Mouse (Mus musculus) embryonic facial prominence, embryonic 15.5 days (tissue): Measurements from ENCODE around the gene Rmi2. TPM values are rescaled to one million over a fixed set of nuclear protein-coding genes. Genes with fewer than 3 reads are reported as not detected.
"Not testable (repeated sequence)": the region's sequence is repeated elsewhere in the genome, so short reads cannot be mapped to it uniquely, and the experiment has no call there.

Source experiments
- ATAC-seq: fragments of 200-750 bp; cut with Nextera tagmentation; 2 replicates; pipeline ENCODE4 v1.8.0; 2017; ENCODE audit warnings: low read depth, moderate TSS enrichment; ENCODE audit not compliant: insufficient number of reproducible peaks, low FRiP score, low TSS enrichment
- H3K27ac ChIP-seq: fragments of 300-500 bp; sonication (generic); replicated peaks from 2 replicates; pipeline ENCODE4 v1.5.1; 2015; ENCODE audit warnings: mild to moderate bottlenecking, inconsistent platforms
- H3K27me3 ChIP-seq: fragments of 300-500 bp; sonication (generic); 2 replicates; pipeline ENCODE4 v1.6.1; 2015; ENCODE audit warnings: inconsistent platforms
- H3K36me3 ChIP-seq: fragments of 300-500 bp; sonication (generic); 2 replicates; pipeline ENCODE4 v1.6.1; 2015; ENCODE audit warnings: mild to moderate bottlenecking, inconsistent platforms
- H3K4me1 ChIP-seq: fragments of 300-500 bp; sonication (generic); 2 replicates; pipeline ENCODE4 v1.6.1; 2015; ENCODE audit warnings: inconsistent platforms
- H3K4me2 ChIP-seq: fragments of 300-500 bp; sonication (generic); replicated peaks from 2 replicates; pipeline ENCODE4 v1.6.1; 2015; ENCODE audit warnings: mild to moderate bottlenecking, inconsistent platforms
- H3K4me3 ChIP-seq: fragments of 300-500 bp; sonication (generic); replicated peaks from 2 replicates; pipeline ENCODE4 v1.5.1; 2015; ENCODE audit warnings: mild to moderate bottlenecking, inconsistent platforms
- H3K9ac ChIP-seq: fragments of 300-500 bp; sonication (generic); 2 replicates; pipeline ENCODE4 v1.6.1; 2015; ENCODE audit warnings: inconsistent platforms
- H3K9me3 ChIP-seq: fragments of 300-500 bp; sonication (generic); replicated peaks from 2 replicates; pipeline ENCODE4 v1.6.1; 2016; ENCODE audit warnings: inconsistent platforms
- WGBS: fragments of 180-500 bp; shearing (Covaris S2); methylation state at CpG from one replicate; pipeline ENCODE4 v1.1.7; 2015; 5-methylcytosine and 5-hydroxymethylcytosine counted together
- polyA plus RNA-seq: library from polyadenylated mRNA; unstranded; fragments of >200 nt; fragmentation: Nextera tagmentation; extraction: Ambion mirVana; gene quantifications from 2 replicates; pipeline ENCODE4 v1.2.1, GENCODE M21; 2015

The Rmi2 gene
- polyA plus RNA-seq = 3.0 and 3.3 TPM in 2 replicates

- WGBS = under 1% methylated on average over 39 of the region's 69 CpGs
- peak within 1 kb of the TSS; percentile 76 for H3K4me3 ChIP-seq
- H3K27me3 ChIP-seq = no peaks in the 10 kb centered on the region
- H3K4me1 ChIP-seq = peaks cover 38% of the 10 kb centered on the region
- H3K4me2 ChIP-seq = peak within 1 kb of the TSS; percentile 95
- peak within 1 kb of the TSS; percentile 88 for H3K27ac ChIP-seq
- H3K9ac ChIP-seq = peak within 1 kb of the TSS; percentile 44
- H3K36me3 ChIP-seq = no peaks in the 10 kb centered on the region
- no peaks in the 10 kb centered on the region for H3K9me3 ChIP-seq
- peak; percentile 92 for ATAC-seq
Observed at GRCm38 (mm10) chr16:10834911-10835587, at the start of gene Rmi2. Gene Rmi2 (plus strand): TSS chr16:10835059.

DNA sequence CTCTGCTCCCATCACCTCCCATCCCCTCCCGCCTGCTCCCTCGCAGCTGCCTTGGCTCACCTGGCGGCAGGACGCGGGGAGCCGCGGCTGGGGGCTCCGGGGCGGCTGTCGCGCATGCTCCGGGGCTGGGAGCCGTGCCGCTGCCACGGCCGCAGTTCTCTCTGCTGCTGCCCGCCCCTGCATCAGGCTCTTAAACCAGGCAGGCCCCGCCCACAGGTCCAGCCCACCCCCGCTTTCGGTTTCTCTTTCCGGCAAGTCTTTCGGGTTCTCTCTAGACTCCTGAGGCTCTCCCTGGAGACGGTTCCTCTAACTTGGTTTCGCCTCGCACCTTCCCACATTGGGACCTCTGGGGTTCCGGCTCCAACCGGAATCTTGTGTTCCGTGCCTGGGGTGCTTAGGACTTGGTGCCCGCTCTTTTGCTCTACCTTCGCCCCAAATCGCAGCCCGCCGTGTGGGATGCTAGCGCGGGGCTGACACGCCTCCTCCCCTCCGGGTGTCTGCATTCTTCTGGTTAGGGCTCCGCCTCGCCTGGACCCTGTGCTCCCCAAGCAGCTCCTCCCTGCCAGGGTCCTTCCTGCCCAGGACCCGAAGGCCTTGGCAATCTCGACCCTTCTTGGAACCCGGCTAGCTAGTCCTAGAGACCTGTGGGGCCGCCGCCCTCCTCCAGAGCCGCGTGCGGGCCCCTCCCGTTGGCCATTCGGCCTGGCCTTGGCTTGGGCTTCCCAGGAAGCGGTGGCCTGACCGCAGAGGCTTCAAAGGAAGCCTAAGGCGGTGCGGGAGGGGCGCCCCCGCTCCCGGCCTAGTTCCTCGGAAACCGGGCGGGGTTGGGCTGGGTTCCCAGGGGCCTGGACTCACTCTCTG, 49.3 kb upstream of the Rmi2 start, which contains the start of gene Socs1:
TSS of gene Socs1 (minus strand) at position 166 of the 861 bp plus-strand sequence.
- Histone ChIP-seq H3K27me3 (no peaks in the 10 kb centered on the region), H3K4me3 (peak within 1 kb of the TSS; percentile 75), H3K9me3 (no peaks in the 10 kb centered on the region), H3K4me2 (peak within 1 kb of the TSS; percentile 84), H3K4me1 (peaks cover 56% of the 10 kb centered on the region), H3K36me3 (no peaks in the 10 kb centered on the region), H3K9ac (peak within 1 kb of the TSS; percentile 74), H3K27ac (peak within 1 kb of the TSS; percentile 100)
- ATAC-seq = peak; percentile 91
- whole genome bisulfite sequencing = under 1% methylated on average over 58 of the region's 59 CpGs

GRCm38 (mm10) chr16:10786288-10786687, 48.6 kb upstream of the Rmi2 start:
- Histone ChIP-seq H3K9me3 (no peaks in the 10 kb centered on the region), H3K4me1 (peaks cover 49% of the 10 kb centered on the region), H3K4me2 (peak overlapping the region; percentile 84), H3K4me3 (peak overlapping the region; percentile 75), H3K9ac (peak overlapping the region; percentile 54), H3K36me3 (no peaks in the 10 kb centered on the region), H3K27ac (peak overlapping the region; percentile 100), H3K27me3 (no peaks in the 10 kb centered on the region)
- 1% methylated on average over 9 of the region's 9 CpGs for WGBS
- ATAC-seq = peak; percentile 20; the same call in 1 of the 2 replicates

DNA sequence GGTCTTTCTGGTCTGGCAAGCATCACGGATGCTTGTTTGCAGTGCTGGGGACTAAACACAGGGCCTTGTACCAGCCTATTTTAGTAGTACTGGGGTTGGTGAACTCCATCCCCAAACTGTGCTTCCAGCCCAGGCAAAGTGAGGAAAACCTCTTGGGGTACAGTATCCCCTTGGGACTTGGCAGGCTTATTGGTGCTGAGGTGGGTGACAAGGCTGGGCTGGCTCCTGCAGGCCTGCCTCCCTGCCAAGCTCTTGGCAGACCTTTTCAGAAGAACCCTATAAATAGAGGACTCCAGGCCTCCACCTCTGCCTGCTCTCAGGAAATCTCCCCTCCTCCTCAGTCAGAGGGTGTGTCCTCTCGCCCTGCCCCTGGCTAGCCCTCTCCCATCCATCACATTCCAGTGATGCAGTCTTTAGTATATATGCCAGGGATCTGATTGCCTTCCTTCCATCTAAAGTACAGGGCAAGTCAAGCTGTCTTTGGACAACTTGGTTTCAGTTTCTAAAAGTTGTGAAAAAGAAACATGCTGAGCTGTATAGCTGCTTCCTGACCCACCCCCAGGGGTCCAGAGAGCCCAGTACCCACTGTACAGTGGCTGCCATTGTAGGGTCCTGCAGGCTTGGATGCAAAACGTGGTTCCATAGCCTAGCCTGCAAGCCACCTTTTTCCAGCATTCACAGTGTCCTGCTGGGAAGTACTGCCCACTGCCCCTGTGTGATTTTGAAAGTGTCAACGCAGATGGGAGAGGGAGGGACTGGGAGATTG, 47.9 kb upstream of the Rmi2 start:
- H3K4me1 ChIP-seq = peaks cover 42% of the 10 kb centered on the region
- 54% methylated on average over 4 of the region's 4 CpGs for WGBS
- peak overlapping the region; percentile 84; the same call in 1 of the 2 replicates for H3K4me2 ChIP-seq
- no peak overlapping the region for H3K4me3 ChIP-seq
- H3K27me3 ChIP-seq = no peaks in the 10 kb centered on the region
- peak overlapping the region; percentile 100 for H3K27ac ChIP-seq
- no peak for ATAC-seq
- H3K9ac ChIP-seq = no peak overlapping the region
- H3K9me3 ChIP-seq = no peaks in the 10 kb centered on the region
- no peaks in the 10 kb centered on the region for H3K36me3 ChIP-seq

- Histone ChIP-seq H3K4me2 (no peak overlapping the region), H3K27ac (peak overlapping the region; percentile 100; the same call in 1 of the 2 replicates), H3K27me3 (no peaks in the 10 kb centered on the region)
Observed at GRCm38 (mm10) chr16:10787548-10788058, 47.3 kb upstream of the Rmi2 start.

GRCm38 (mm10) chr16:10788271-10788670, 46.6 kb upstream of the Rmi2 start, which contains the start of gene Tnp2:
Gene Tnp2 (minus strand): TSS chr16:10788660.
- 0 out of 2 replicates have a peak within 1 kb of the TSS, but pooled peaks have one; percentile 100 for H3K27ac ChIP-seq
- H3K4me3 ChIP-seq = no peak within 1 kb of the TSS
- peaks cover 29% of the 10 kb centered on the region for H3K4me1 ChIP-seq
- ATAC-seq = no peak
- no peaks in the 10 kb centered on the region for H3K27me3 ChIP-seq
- H3K9ac ChIP-seq = no peak within 1 kb of the TSS
- H3K9me3 ChIP-seq = no peaks in the 10 kb centered on the region
- 49% methylated on average over 16 of the region's 16 CpGs for WGBS
- H3K4me2 ChIP-seq = no peak within 1 kb of the TSS
- no peaks in the 10 kb centered on the region for H3K36me3 ChIP-seq

More at GRCm38 (mm10) chr16:10787548-10788058, 47.3 kb upstream of the Rmi2 start:
- H3K9me3 ChIP-seq = no peaks in the 10 kb centered on the region
- ATAC-seq = no peak
- no peaks in the 10 kb centered on the region for H3K36me3 ChIP-seq
- H3K4me1 ChIP-seq = peaks cover 36% of the 10 kb centered on the region
- no peak overlapping the region for H3K4me3 ChIP-seq
- WGBS = 81% methylated on average over 7 of the region's 7 CpGs
- no peak overlapping the region for H3K9ac ChIP-seq

- 66% methylated on average over 4 of the region's 4 CpGs for WGBS
- no peak overlapping the region for H3K4me3 ChIP-seq
- no peaks in the 10 kb centered on the region for H3K36me3 ChIP-seq
- H3K4me2 ChIP-seq = no peak overlapping the region
- no peaks in the 10 kb centered on the region for H3K9me3 ChIP-seq
- peaks cover 25% of the 10 kb centered on the region for H3K4me1 ChIP-seq
- H3K9ac ChIP-seq = no peak overlapping the region
- ATAC-seq = no peak
- H3K27me3 ChIP-seq = no peaks in the 10 kb centered on the region
- H3K27ac ChIP-seq = no peak overlapping the region
Observed at GRCm38 (mm10) chr16:10788866-10789265, 46.0 kb upstream of the Rmi2 start.

- Histone ChIP-seq H3K4me2 (no peak within 1 kb of the TSS), H3K4me1 (peaks cover 19% of the 10 kb centered on the region), H3K36me3 (no peaks in the 10 kb centered on the region), H3K4me3 (no peak within 1 kb of the TSS), H3K27ac (no peak within 1 kb of the TSS), H3K27me3 (peaks cover 9% of the 10 kb centered on the region; the same call in 1 of the 2 replicates), H3K9me3 (no peaks in the 10 kb centered on the region), H3K9ac (no peak within 1 kb of the TSS)
- WGBS = 71% methylated on average over 9 of the region's 9 CpGs
- no peak for ATAC-seq
Observed at GRCm38 (mm10) chr16:10790702-10791101, 44.2 kb upstream of the Rmi2 start, which contains the start of gene Prm3. Gene Prm3 (minus strand): TSS chr16:10790914.

DNA sequence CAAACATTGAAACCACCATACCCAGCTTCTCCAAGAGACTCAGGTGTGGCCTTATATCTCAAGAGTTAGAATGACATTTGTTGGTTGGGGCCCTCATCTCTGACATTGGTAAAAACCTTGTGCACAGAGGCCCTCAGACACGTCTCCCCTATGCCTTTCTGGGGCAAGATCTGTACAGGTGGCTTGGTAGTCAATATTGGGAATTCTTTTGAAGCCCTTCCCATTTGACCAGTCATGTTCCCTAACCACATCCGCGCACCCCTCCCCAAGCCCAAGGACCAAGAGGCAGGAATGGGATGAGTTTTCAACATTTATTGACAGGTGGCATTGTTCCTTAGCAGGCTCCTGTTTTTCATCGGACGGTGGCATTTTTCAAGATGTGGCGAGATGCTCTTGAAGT, 38.8 kb upstream of the Rmi2 start, which contains the start of gene Prm2:
TSS of gene Prm2 (minus strand) at position 101 of the 400 bp plus-strand sequence.
- Histone ChIP-seq H3K4me3 (no peak within 1 kb of the TSS), H3K27me3 (peaks cover 23% of the 10 kb centered on the region; the same call in 1 of the 2 replicates), H3K27ac (no peak within 1 kb of the TSS), H3K4me2 (no peak within 1 kb of the TSS), H3K4me1 (no peaks in the 10 kb centered on the region), H3K9ac (no peak within 1 kb of the TSS), H3K9me3 (no peaks in the 10 kb centered on the region), H3K36me3 (no peaks in the 10 kb centered on the region; the same call in 1 of the 2 replicates)
- ATAC-seq = no peak
- WGBS = 70% methylated on average over 6 of the region's 6 CpGs

DNA sequence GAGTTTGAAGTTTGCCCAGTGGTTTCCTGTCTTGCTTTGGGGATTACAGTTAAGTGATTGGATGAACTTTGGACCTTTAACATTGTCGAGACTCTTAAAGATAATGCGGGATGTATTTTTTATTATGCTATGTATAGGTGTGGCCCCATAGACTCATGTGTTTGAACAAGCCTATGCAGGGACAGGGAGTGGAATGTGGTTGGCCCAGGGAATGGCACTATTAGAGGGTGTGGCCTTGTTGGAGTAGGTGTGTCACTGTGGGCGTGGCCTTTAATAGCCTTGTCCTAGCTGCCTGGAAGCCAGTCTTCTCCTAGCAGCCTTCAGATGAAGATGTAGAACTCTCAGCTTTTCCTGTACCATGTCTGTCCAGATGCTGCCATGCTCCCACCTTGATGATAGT, 32.4 kb upstream of the Rmi2 start:
- not testable (repeated sequence) for H3K4me1 ChIP-seq, H3K36me3 ChIP-seq, ATAC-seq, H3K4me3 ChIP-seq, H3K9ac ChIP-seq, H3K27ac ChIP-seq, H3K27me3 ChIP-seq, H3K9me3 ChIP-seq, H3K4me2 ChIP-seq
- 70% methylated on average over 3 of the region's 3 CpGs for WGBS
